Mouse (Mus musculus) liver, embryonic 14.5 days (tissue): ENCODE results near the gene Trim14. TPM values are rescaled to one million over a fixed set of nuclear protein-coding genes. Genes with fewer than 3 reads are reported as not detected.

Source experiments
- ATAC-seq: fragments of 200-750 bp; cut with Nextera tagmentation; 2 replicates; pipeline ENCODE4 v1.8.0; 2017; ENCODE audit warnings: moderate number of reproducible peaks, mild to moderate bottlenecking, moderate library complexity; ENCODE audit not compliant: insufficient read depth
- DNase-seq, 3 experiments: peaks; one replicate each; pipeline ENCODE4 v3.0.0-alpha.2; 2012 to 2013; ENCODE audit warnings: low read depth in 3 of 3, low spot score in 3 of 3
- H3K27ac ChIP-seq: fragments of 300-500 bp; sonication (generic); 2 replicates; pipeline ENCODE4 v1.5.1; 2014; ENCODE audit warnings: moderate library complexity, mild to moderate bottlenecking, control low read depth, inconsistent platforms
- H3K27me3 ChIP-seq: fragments of 300-500 bp; sonication (generic); 2 replicates; pipeline ENCODE4 v1.6.1; 2014; ENCODE audit warnings: mild to moderate bottlenecking, low read length, moderate library complexity; ENCODE audit not compliant: control insufficient read depth, insufficient read depth
- H3K36me3 ChIP-seq: fragments of 300-500 bp; sonication (generic); replicated peaks from 2 replicates; pipeline ENCODE4 v1.6.1; 2014; ENCODE audit warnings: low read depth; ENCODE audit not compliant: control insufficient read depth, insufficient read depth
- H3K4me1 ChIP-seq, 2 experiments: fragments of 200-500 bp in 1 of 2; fragments of 300-500 bp in 1 of 2; sonication (generic) in 1 of 2; replicated peaks; 2 replicates each; pipeline ENCODE4 v1.6.1; 2012 to 2014; ENCODE audit warnings: antibody characterized with exemption in 1 of 2, inconsistent platforms in 1 of 2, low read length in 1 of 2; ENCODE audit not compliant: control insufficient read depth in 2 of 2, insufficient read depth in 2 of 2
- H3K4me2 ChIP-seq: fragments of 300-500 bp; sonication (generic); 2 replicates; pipeline ENCODE4 v1.6.1; 2014; ENCODE audit warnings: low read depth, mild to moderate bottlenecking, control low read depth, moderate library complexity
- H3K4me3 ChIP-seq, 2 experiments: fragments of 200-500 bp in 1 of 2; fragments of 300-500 bp in 1 of 2; sonication (generic) in 1 of 2; 2 replicates each; pipeline ENCODE4 v1.5.1; 2012 to 2014; ENCODE audit warnings: low read depth in 2 of 2, low read length in 2 of 2, mild to moderate bottlenecking in 2 of 2, control low read depth in 1 of 2, inconsistent platforms in 1 of 2, moderate library complexity in 1 of 2; ENCODE audit not compliant: insufficient read depth in 1 of 2
- H3K9ac ChIP-seq: fragments of 300-500 bp; sonication (generic); replicated peaks from 2 replicates; pipeline ENCODE4 v1.6.1; 2014; ENCODE audit warnings: mild to moderate bottlenecking, control low read depth, moderate library complexity
- H3K9me3 ChIP-seq: fragments of 300-500 bp; sonication (generic); 2 replicates; pipeline ENCODE4 v1.6.1; 2016; ENCODE audit warnings: low read length, mixed read lengths; ENCODE audit not compliant: control insufficient read depth
- CTCF ChIP-seq: IDR thresholded peaks from 2 replicates; pipeline ENCODE4 v1.5.1; 2016; ENCODE audit warnings: antibody characterized with exemption, low read depth, control low read depth
- EP300 ChIP-seq: IDR thresholded peaks from 2 replicates; pipeline ENCODE4 v1.6.1; 2016; ENCODE audit warnings: antibody characterized with exemption, low read depth
- WGBS: fragments of 180-500 bp; shearing (Covaris S2); extraction: QIAGEN DNeasy Blood & Tissue Kit; methylation state at CpG from one replicate; pipeline ENCODE4 v1.1.7; 2014; ENCODE audit not compliant: insufficient replicate concordance; 5-methylcytosine and 5-hydroxymethylcytosine counted together
- polyA plus RNA-seq, 2 experiments: library from polyadenylated mRNA; depleted of rRNA in 1 of 2; stranded (reverse) in 1 of 2; unstranded in 1 of 2; fragments of >200 nt; fragmentation: Nextera tagmentation in 1 of 2; extraction: Ambion mirVana in 1 of 2; gene quantifications; 2 replicates each; pipeline versions ENCODE4 v1.2.1 to v1.2.3; 2012 to 2014

Trim14 gene
- polyA plus RNA-seq, 2 experiments: 4.1 to 7.5 TPM

DNA sequence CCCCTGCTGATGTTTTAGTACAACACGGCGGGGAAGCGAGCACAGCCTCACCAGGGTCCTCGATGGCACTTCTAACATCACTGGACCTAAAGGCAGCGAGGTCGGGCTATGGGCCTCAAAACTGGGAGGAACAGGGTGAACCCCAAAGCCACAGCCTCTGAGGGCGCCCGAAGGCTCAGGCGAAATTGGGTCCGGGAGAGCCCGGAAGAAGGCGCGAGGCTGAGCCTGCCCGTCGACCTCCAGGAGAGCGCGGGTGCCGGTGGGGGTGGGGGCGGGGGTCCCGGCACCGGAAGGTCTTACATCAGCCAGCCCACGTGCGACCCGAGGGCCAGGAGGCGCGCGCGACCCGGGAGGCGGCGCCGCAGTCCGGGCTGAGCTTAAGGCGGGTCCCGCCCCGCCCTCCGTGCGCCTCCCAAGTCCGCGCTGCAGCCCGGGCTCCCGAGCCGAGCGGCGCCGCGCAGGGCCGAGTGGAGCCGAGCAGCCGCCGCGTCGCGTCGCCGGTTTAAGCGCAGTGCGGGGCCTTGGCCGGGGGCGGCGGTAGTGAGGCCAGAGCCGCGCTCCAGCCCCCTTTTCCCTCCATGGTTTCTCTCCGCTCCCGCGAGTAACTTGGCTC lies 85.3 kb downstream of the Trim14 start, which contains the start of gene Anp32b:
Gene Anp32b (plus strand): TSS at position 384 of the 613 bp plus-strand sequence.
- Histone ChIP-seq H3K9ac (peak within 1 kb of the TSS; percentile 100), H3K4me3 (peak within 1 kb of the TSS; percentile 95 to 99), H3K36me3 (peaks cover 20% of the 10 kb centered on the region), H3K4me2 (peak within 1 kb of the TSS; percentile 99), H3K27me3 (no peaks in the 10 kb centered on the region), H3K4me1 (peaks cover 61 to 62% of the 10 kb centered on the region in 2 experiments), H3K9me3 (no peaks in the 10 kb centered on the region), H3K27ac (peak within 1 kb of the TSS; percentile 90)
- DNase-seq (peak; percentile 87 to 88 (median 87)), ATAC-seq (peak; percentile 86)
- under 1% methylated on average over 41 of the region's 66 CpGs for WGBS
- TF ChIP-seq CTCF (peak; percentile 72), EP300 (0 out of 2 replicates have a peak, but pooled peaks have one; percentile 31)

- Histone ChIP-seq H3K9ac (peak overlapping the region; percentile 100), H3K4me1 (peaks cover 55 to 56% of the 10 kb centered on the region in 2 experiments), H3K4me2 (peak overlapping the region; percentile 95), H3K27ac (peak overlapping the region; percentile 90), H3K4me3 (peak overlapping the region; percentile 95 to 99), H3K27me3 (no peaks in the 10 kb centered on the region), H3K36me3 (peaks cover 15% of the 10 kb centered on the region), H3K9me3 (no peaks in the 10 kb centered on the region)
- no peak for DNase-seq
- TF ChIP-seq CTCF: no peak
- TF ChIP-seq EP300: no peak
- ATAC-seq: no peak
- WGBS: 19% methylated on average over 7 of the region's 7 CpGs
These were observed 85.9 kb downstream of the Trim14 start for GRCm38 (mm10) chr4:46450020-46450518.

DNA sequence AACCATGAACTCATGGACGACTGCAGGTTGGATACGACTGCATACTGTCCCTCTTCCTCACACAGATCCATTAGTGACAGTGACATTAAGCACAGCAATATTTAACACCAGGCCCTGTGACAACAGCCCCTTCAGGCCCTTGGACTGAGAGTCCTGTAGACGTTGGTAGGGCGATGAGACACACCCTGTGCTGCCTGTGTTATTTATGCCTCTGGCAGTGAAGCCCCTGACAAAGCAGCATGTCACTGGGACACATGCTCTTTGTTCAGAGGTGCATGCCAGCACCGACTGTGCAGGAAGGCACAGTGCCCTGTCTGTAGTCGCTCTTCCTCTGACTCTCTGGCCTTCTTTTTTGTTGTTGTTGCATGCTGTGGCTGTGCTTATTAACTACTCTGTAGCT lies 87.1 kb downstream of the Trim14 start:
- Histone ChIP-seq H3K27me3 (no peaks in the 10 kb centered on the region), H3K9ac (peak overlapping the region; percentile 60), H3K4me1 (peaks cover 45 to 46% of the 10 kb centered on the region in 2 experiments), H3K36me3 (peaks cover 10% of the 10 kb centered on the region), H3K27ac (peak overlapping the region; percentile 90), H3K9me3 (no peaks in the 10 kb centered on the region), H3K4me3 (peak overlapping the region in 1 of 2 experiments; percentile 19; a peak in 1 of 4 replicates), H3K4me2 (peak overlapping the region; percentile 95)
- ATAC-seq (no peak), DNase-seq (no peak)
- WGBS: 27% methylated on average over 6 of the region's 6 CpGs
- TF ChIP-seq CTCF (no peak), EP300 (no peak)

GRCm38 (mm10) chr4:46447461-46447860 lies 88.5 kb downstream of the Trim14 start:
- WGBS: 11% methylated on average over 1 of the region's 1 CpGs

DNA sequence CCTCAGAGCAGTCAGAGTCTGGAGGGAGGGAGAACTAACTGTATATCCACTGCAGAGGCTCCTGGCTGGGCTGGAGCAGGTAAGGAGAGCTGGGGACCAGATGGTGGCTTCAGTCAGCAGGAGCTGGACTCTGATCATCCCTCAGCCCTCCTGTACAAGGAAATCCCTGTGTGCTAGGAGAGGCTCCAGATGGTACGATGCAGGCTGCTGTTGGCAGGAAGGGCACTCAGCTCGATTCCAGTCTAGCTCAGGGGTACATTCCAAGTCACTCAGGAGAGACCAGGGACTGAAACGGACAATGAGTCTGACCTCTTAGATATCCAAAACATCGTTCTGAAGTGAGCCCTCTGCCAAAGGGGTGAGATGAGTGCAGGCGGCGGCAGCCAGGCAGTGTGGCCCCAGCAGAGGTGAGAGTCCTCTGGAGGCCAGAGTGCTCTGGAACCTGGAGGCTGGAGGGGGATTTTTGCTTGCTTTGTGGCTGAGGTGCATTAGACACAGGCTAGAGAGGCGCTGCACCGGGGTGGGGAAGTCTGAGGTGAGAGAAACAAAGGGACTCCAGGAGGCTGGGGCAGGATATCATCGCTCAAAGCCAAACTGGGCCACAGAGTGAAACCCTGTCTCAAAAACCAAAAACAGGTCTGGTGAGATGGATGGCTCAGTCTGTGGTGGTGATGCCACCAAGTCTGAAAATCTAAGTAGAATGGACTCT lies 90.5 kb downstream of the Trim14 start:
- H3K9ac ChIP-seq: no peak overlapping the region
- H3K27me3 ChIP-seq: no peaks in the 10 kb centered on the region
- TF ChIP-seq EP300 (no peak), CTCF (no peak)
- H3K4me1 ChIP-seq: peaks cover 39 to 43% of the 10 kb centered on the region in 2 experiments
- peak overlapping the region; percentile 16 for H3K27ac ChIP-seq
- no peak overlapping the region for H3K4me2 ChIP-seq
- ATAC-seq: no peak
- H3K9me3 ChIP-seq: no peaks in the 10 kb centered on the region
- WGBS: 73% methylated on average over 9 of the region's 9 CpGs
- no peak overlapping the region for H3K4me3 ChIP-seq
- no peaks in the 10 kb centered on the region for H3K36me3 ChIP-seq
- DNase-seq: no peak

More at GRCm38 (mm10) chr4:46447461-46447860, 88.5 kb downstream of the Trim14 start:
- DNase-seq (no peak), ATAC-seq (no peak)
- peaks cover 39 to 43% of the 10 kb centered on the region in 2 experiments for H3K4me1 ChIP-seq
- no peaks in the 10 kb centered on the region; the same call in 1 of the 2 replicates for H3K36me3 ChIP-seq
- TF ChIP-seq EP300: no peak
- no peak overlapping the region for H3K4me3 ChIP-seq
- H3K27me3 ChIP-seq: no peaks in the 10 kb centered on the region
- no peaks in the 10 kb centered on the region for H3K9me3 ChIP-seq
- peak overlapping the region; percentile 90 for H3K27ac ChIP-seq
- no peak overlapping the region for H3K4me2 ChIP-seq
- H3K9ac ChIP-seq: peak overlapping the region; percentile 51

Other genes with a start within 250 kb of the Trim14 start
- gene Foxe1, start 192.5 kb downstream of the Trim14 start, polyA plus RNA-seq (2012; rRNA removed): 0.02 and 0.07 TPM in 2 replicates
- gene Foxe1, start 192.5 kb downstream of the Trim14 start, polyA plus RNA-seq (2014; fragmentation: Nextera tagmentation; extraction: Ambion mirVana): 0.06 TPM in 1 of 2 replicates, not detected in the other
- 13.9 and 16.1 TPM in 2 replicates for gene Trmo, start 146.7 kb downstream of the Trim14 start, polyA plus RNA-seq (2012; rRNA removed)
- 8.2 and 11.6 TPM in 2 replicates for gene Trmo, start 146.7 kb downstream of the Trim14 start, polyA plus RNA-seq (2014; fragmentation: Nextera tagmentation; extraction: Ambion mirVana)
- 191 and 274 TPM in 2 replicates for gene Hemgn, start 122.6 kb downstream of the Trim14 start, polyA plus RNA-seq (2012; rRNA removed)
- gene Hemgn, start 122.6 kb downstream of the Trim14 start, polyA plus RNA-seq (2014; fragmentation: Nextera tagmentation; extraction: Ambion mirVana): 293 and 315 TPM in 2 replicates
- gene Anp32b, start 85.2 kb downstream of the Trim14 start, polyA plus RNA-seq (2012; rRNA removed): 60.1 and 171 TPM in 2 replicates
- gene Anp32b, start 85.2 kb downstream of the Trim14 start, polyA plus RNA-seq (2014; fragmentation: Nextera tagmentation; extraction: Ambion mirVana): 351 and 427 TPM in 2 replicates
- gene Nans, start 46.9 kb downstream of the Trim14 start, polyA plus RNA-seq (2012; rRNA removed): 32.9 and 36.0 TPM in 2 replicates
- 49.4 and 51.8 TPM in 2 replicates for gene Nans, start 46.9 kb downstream of the Trim14 start, polyA plus RNA-seq (2014; fragmentation: Nextera tagmentation; extraction: Ambion mirVana)
- 2.4 and 2.6 TPM in 2 replicates for gene Coro2a, start 66.1 kb upstream of the Trim14 start, polyA plus RNA-seq (2012; rRNA removed)
- 1.9 and 2.7 TPM in 2 replicates for gene Coro2a, start 66.1 kb upstream of the Trim14 start, polyA plus RNA-seq (2014; fragmentation: Nextera tagmentation; extraction: Ambion mirVana)
- gene Tbc1d2, start 114.1 kb upstream of the Trim14 start, polyA plus RNA-seq (2012; rRNA removed): 0.44 TPM in 2 replicates
- gene Tbc1d2, start 114.1 kb upstream of the Trim14 start, polyA plus RNA-seq (2014; fragmentation: Nextera tagmentation; extraction: Ambion mirVana): 0.29 and 0.39 TPM in 2 replicates